Mouse (Mus musculus): ENCODE data around the gene Prr5l.

GRCm38 (mm10) chr2:101891143-101891542 lies 8.3 kb upstream of the Prr5l start:
- TF ChIP-seq CTCF (IDR thresholded peaks at IDR 0.05; ENCODE audit: low read depth) (no peak), EP300 (optimal IDR thresholded peaks at IDR 0.05) (no peak)
